Mouse (Mus musculus) MEL-GATA-1-ER (cell line): ENCODE data around the gene Vps35.

Source experiments
- DNase-seq: peaks from one replicate; pipeline ENCODE4 v3.0.0-alpha.2; 2012; ENCODE audit warnings: low read depth; ENCODE audit errors: extremely low read depth

Gene Vps35

DNA sequence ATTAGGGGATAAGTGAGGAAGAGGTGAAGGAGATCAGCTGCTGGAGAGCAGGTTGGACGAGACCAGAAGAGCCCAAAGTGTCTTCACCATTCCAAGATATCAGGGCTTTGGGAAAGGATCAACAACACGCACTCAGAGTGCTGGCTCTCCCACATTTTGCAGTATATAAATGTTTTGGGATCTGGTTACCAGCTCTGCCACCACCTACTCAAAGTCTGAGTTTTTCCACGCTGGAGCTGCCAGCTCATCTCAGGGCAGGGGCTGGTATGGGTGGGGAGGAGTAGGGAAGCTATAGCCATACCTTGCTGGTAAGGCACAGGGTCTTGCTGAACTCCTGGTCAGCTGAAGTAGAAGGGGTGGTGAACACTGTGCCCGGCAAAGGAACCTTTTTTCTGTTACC, 79.4 kb downstream of the Vps35 start:
- no peak for DNase-seq
